Mouse (Mus musculus) midbrain, embryonic 14.5 days (tissue): ENCODE results near the gene Gm9758. TPM values are rescaled to one million over a fixed set of nuclear protein-coding genes. Genes with fewer than 3 reads are reported as not detected.
A peak's percentile ranks its signal among the peaks of the same experiment; 100 is the strongest.
"Not testable (repeated sequence)": the region's sequence is repeated elsewhere in the genome, so short reads cannot be mapped to it uniquely, and the experiment has no call there.

Experiments
- ATAC-seq: fragments of 200-750 bp; cut with Nextera tagmentation; 2 replicates; pipeline ENCODE4 v1.8.0; 2017; ENCODE audit warnings: moderate number of reproducible peaks, moderate library complexity; ENCODE audit not compliant: low FRiP score, low TSS enrichment
- DNase-seq: peaks from one replicate; pipeline ENCODE4 v3.0.0-alpha.2; 2015
- H3K27ac ChIP-seq: fragments of 300-500 bp; sonication (generic); replicated peaks from 2 replicates; pipeline ENCODE4 v1.5.1; 2014; ENCODE audit warnings: mild to moderate bottlenecking, low read depth, low read length, moderate library complexity
- H3K27me3 ChIP-seq: fragments of 300-500 bp; sonication (generic); 2 replicates; pipeline ENCODE4 v1.6.1; 2014; ENCODE audit warnings: low read length, control low read depth, mixed read lengths; ENCODE audit not compliant: control insufficient read depth, insufficient read depth
- H3K36me3 ChIP-seq: fragments of 300-500 bp; sonication (generic); 2 replicates; pipeline ENCODE4 v1.6.1; 2014; ENCODE audit warnings: low read length, control low read depth; ENCODE audit not compliant: control insufficient read depth, insufficient read depth
- H3K4me1 ChIP-seq: fragments of 300-500 bp; sonication (generic); 2 replicates; pipeline ENCODE4 v1.6.1; 2014; ENCODE audit warnings: mild to moderate bottlenecking, antibody characterized with exemption, low read length, control low read depth; ENCODE audit not compliant: control insufficient read depth, insufficient read depth
- H3K4me2 ChIP-seq: fragments of 300-500 bp; sonication (generic); 2 replicates; pipeline ENCODE4 v1.6.1; 2014; ENCODE audit warnings: mild to moderate bottlenecking, low read length, moderate library complexity
- H3K4me3 ChIP-seq: fragments of 300-500 bp; sonication (generic); replicated peaks from 2 replicates; pipeline ENCODE4 v1.5.1; 2014; ENCODE audit warnings: low read depth, low read length
- H3K9ac ChIP-seq: fragments of 300-500 bp; sonication (generic); replicated peaks from 2 replicates; pipeline ENCODE4 v1.6.1; 2014; ENCODE audit warnings: mild to moderate bottlenecking, low read length, moderate library complexity
- H3K9me3 ChIP-seq: fragments of 300-500 bp; sonication (generic); 2 replicates; pipeline ENCODE4 v1.6.1; 2016; ENCODE audit warnings: low read length, control low read depth, mixed read lengths; ENCODE audit not compliant: control insufficient read depth
- WGBS: fragments of 180-500 bp; shearing (Covaris S2); extraction: QIAGEN DNeasy Blood & Tissue Kit; methylation state at CpG from one replicate; pipeline ENCODE4 v1.1.7; 2014; 5-methylcytosine and 5-hydroxymethylcytosine counted together
- polyA plus RNA-seq: library from polyadenylated mRNA; unstranded; fragments of >200 nt; fragmentation: Nextera tagmentation; extraction: Ambion mirVana; gene quantifications from 2 replicates; pipeline ENCODE4 v1.2.1, GENCODE M21; 2014

The Gm9758 gene
- polyA plus RNA-seq, result not detected in 2 replicates

DNA sequence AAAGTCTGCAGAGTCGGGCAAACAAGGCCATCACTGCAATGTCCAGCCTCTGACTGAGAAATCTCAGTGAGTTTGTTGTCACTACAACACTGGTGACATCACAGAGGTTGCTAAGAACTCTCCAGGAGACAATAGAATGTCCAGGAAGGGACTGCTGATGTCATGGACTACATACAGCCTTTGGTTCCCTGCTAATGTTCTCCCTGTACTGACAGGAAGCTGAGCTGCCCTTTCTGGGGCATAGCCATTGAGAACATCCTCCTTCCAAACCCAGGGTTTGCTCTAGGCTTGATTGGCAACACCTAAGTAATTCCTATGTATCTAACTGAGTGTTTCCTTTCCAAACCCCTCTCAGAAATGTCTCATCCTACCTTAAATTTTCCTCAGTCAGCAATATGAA is at the start of gene Gm9758:
Gene Gm9758 (minus strand): TSS at position 101 of the 400 bp plus-strand sequence.
- not testable (repeated sequence) for DNase-seq, H3K27me3 ChIP-seq, H3K4me2 ChIP-seq, H3K4me1 ChIP-seq, H3K9ac ChIP-seq, H3K36me3 ChIP-seq, H3K27ac ChIP-seq, H3K4me3 ChIP-seq, H3K9me3 ChIP-seq, ATAC-seq
- 33% methylated on average over 1 of the region's 1 CpGs for WGBS

DNA sequence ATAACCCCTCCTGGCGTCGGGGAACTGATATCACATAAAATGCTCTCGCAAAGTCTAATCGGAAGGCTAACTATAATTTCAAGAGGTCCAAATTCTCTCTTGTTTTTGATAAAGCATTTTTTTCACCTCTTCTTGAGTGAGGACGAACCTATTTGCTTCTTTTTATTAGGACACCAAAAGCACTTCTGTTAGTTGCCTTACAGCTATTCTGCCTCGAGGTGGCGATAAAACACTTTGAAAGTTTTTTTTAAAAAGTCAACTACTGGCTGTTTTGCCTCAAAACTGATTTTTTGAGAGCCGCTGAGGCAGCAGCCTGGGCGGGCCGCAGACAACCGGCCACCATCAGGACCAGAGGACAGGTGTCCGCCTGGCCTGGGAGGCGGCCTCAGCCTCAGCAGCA is 49.1 kb upstream of the Gm9758 start:
- H3K9me3 ChIP-seq, result peaks cover 23% of the 10 kb centered on the region
- WGBS, result 81% methylated on average over 13 of the region's 13 CpGs
- DNase-seq, H3K27me3 ChIP-seq, H3K4me3 ChIP-seq, H3K27ac ChIP-seq, ATAC-seq, H3K9ac ChIP-seq, H3K4me2 ChIP-seq, H3K36me3 ChIP-seq, H3K4me1 ChIP-seq: not testable (repeated sequence)

DNA sequence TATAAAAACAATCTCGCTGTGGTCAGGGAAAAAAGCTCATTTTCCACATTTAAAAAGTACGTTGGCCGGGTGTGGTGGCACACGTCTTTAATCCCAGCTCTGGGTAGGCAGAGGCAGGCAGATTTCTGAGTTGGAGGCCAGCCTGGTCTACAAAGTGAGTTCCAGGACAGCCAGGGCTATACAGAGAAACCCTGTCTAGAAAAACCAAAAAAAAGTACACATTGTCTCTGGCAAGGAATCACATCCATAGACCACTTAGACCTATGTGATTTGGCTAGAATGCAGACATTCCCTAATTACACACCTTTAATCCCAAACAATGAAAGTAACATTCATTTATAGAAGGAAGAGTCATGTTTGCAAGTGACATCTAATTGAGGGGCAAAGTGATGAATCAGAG is 46.8 kb upstream of the Gm9758 start:
- not testable (repeated sequence) for H3K4me2 ChIP-seq, H3K36me3 ChIP-seq, H3K27me3 ChIP-seq, H3K4me1 ChIP-seq, H3K9ac ChIP-seq, H3K27ac ChIP-seq, H3K4me3 ChIP-seq, DNase-seq
- 81% methylated on average over 4 of the region's 4 CpGs for WGBS
- peaks cover 27% of the 10 kb centered on the region for H3K9me3 ChIP-seq
- ATAC-seq, result peak; percentile 67; the same call in 1 of the 2 replicates

DNA sequence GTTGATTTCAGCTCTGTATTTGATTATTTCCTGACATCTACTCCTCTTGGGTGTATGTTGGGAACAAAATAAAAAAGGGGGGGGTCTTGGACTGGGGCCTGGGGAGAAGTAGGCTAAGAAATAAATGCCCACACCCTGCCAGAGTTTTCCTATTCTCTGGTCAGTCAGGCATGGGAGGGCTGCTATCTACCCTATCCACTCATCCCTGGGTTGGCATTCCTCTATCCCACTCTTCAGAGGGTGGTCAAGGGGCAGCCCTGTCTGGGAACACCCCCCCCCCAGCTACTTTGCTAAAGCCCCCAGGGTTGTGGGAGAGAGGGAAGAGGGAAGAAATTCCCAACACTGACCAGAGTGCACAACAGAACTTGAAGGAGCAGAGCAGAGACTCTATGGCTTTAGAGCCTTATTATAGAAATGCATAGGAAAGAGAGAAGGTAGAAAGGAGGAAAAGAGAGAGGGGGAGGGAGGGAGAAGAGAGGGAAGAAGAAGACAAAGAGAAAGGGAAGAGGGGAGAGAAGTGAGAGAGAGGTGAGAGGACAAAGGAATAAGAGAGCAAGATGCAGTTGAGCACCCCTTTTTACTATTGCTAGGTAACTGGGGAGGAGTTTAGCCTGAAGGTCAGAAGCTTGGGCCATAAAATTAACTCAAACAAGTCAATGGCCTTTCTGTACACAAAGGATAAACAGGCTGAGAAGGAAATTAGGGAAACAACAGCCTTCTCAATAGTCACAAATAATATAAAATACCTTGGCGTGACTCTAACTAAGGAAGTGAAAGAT is 41.4 kb upstream of the Gm9758 start:
- not testable (repeated sequence) for H3K36me3 ChIP-seq, H3K4me2 ChIP-seq, H3K4me1 ChIP-seq, H3K27me3 ChIP-seq, H3K9ac ChIP-seq, DNase-seq, H3K27ac ChIP-seq, H3K4me3 ChIP-seq
- peak; percentile 66 for ATAC-seq
- WGBS, result 100% methylated on average over 1 of the region's 1 CpGs
- H3K9me3 ChIP-seq, result peaks cover 30% of the 10 kb centered on the region

DNA sequence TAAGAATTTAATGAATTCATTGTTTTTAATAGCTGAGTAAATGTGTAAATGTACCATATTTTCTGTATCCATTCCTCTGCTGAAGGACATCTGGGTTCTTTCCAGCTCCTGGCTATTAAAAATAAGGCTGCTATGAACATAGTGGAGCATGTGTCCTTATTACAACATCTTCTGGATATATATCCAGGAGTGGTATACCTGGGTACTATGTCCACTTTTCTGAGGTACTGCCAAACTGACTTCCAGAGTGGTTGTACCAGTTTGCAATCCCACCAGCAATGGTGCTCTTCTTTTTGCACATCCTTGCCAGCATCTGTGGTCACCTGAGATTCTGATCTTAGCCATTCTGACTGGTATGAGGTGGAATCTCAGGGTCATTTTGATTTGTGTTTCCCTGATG is 38.9 kb upstream of the Gm9758 start:
- H3K4me1 ChIP-seq, H3K27me3 ChIP-seq, H3K27ac ChIP-seq, H3K4me2 ChIP-seq, H3K9ac ChIP-seq, H3K36me3 ChIP-seq, DNase-seq, H3K4me3 ChIP-seq: not testable (repeated sequence)
- peaks cover 27% of the 10 kb centered on the region for H3K9me3 ChIP-seq
- ATAC-seq, result peak; percentile 59; the same call in 1 of the 2 replicates

DNA sequence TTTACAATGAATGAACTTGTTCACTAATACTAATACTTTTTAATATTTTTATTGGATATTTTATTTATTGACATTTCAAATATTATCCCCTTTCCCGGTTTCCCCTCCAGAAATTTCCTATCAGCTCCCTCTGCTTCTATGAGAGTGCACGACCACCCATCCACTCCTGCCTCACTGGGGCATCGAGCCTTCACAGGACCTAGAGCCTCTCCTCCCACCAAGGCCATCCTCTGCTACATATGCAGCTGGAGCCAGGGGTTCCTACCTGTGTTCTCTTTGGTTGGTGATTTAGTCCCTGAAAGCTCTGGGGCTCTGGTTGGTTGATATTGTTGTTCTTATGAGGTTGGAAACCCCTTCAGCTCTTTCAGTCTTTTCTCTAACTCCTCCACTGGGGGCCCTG is 38.0 kb upstream of the Gm9758 start:
- WGBS, result 67% methylated on average over 3 of the region's 3 CpGs
- not testable (repeated sequence) for H3K27me3 ChIP-seq, H3K36me3 ChIP-seq, ATAC-seq, H3K9ac ChIP-seq, DNase-seq, H3K4me2 ChIP-seq, H3K4me1 ChIP-seq, H3K4me3 ChIP-seq, H3K27ac ChIP-seq
- H3K9me3 ChIP-seq, result peaks cover 28% of the 10 kb centered on the region

DNA sequence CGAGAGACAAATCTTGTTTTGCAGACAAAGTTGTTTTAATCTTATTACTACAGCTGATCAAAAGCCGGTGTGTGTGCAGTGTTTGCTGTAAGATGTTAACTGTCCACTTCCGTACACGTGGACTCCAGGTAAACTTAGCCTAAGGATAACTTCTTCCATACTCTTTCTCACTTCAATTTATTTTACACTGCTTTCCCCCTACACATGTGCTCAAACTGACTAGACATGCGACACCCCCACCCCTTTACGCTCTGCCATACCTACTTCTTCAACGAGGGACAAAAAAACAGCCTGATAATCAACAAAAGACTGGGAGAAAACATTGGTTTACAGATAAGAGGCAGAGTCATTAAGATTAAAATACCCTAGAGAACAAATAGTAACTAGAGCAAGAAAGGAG is 37.1 kb upstream of the Gm9758 start:
- H3K4me3 ChIP-seq, H3K36me3 ChIP-seq, H3K27ac ChIP-seq, H3K9ac ChIP-seq, H3K27me3 ChIP-seq, H3K4me2 ChIP-seq, H3K4me1 ChIP-seq, DNase-seq: not testable (repeated sequence)
- WGBS, result 72% methylated on average over 7 of the region's 7 CpGs
- peak; percentile 75; the same call in 1 of the 2 replicates for ATAC-seq
- peaks cover 29% of the 10 kb centered on the region for H3K9me3 ChIP-seq

DNA sequence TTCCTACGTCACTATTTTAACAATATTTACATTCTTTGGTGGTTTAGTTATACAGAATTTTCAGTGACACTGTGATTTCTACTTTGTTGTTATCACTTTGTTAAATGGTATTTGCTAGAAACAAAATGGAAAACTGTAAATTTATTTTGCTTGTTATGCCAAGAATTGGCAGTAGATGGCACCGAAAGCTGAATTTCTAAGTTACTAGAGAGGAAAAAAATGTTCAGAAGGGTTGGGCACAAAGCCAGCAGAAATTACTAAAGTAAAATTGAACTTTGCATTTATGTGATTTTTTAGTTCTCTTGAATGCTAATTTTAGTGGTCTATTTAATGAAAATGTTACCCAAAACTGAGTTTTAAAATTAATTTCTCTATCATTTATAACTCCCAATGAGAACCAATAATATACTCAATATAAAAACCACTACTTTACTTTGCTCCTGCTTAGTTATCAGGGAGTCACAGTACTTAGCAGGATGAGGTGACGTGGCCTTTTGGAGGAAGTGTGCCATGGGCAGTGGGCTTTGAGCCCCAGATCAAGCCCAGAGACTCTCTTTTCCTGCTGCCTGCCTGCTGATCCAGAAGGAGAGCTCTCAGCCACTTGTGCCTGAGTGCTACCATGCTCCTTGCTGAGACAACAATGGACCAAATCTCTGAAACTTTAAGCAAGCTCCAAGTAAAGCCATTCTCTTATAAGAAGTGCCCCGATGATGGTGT is 32.9 kb upstream of the Gm9758 start:
- not testable (repeated sequence) for H3K27me3 ChIP-seq, H3K4me1 ChIP-seq, H3K4me3 ChIP-seq, DNase-seq, H3K4me2 ChIP-seq, H3K9ac ChIP-seq, H3K36me3 ChIP-seq, H3K27ac ChIP-seq, ATAC-seq
- 56% methylated on average over 4 of the region's 4 CpGs for WGBS
- H3K9me3 ChIP-seq, result peaks cover 17% of the 10 kb centered on the region

DNA sequence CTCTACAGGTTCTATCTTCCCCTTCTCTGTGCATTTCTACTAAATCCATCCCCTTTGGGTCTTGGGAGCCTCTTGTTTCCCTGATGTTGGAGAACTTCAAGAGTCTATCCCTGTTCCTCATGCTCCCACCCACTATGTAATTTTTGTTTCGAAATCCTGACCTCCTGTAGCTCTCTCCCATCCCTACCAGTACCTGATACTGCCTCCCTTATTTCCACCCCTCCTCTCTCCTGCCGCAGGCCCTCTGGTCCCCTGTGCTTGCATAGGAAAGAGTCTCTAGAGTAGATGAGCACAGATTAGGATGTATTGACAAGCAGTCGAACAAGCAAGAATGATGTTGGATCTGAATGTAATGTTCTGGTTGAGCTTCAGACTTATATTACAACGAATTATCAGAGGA is 30.8 kb upstream of the Gm9758 start:
- not testable (repeated sequence) for H3K27me3 ChIP-seq, H3K27ac ChIP-seq, H3K9me3 ChIP-seq, H3K36me3 ChIP-seq, H3K4me2 ChIP-seq, H3K4me3 ChIP-seq, H3K4me1 ChIP-seq, DNase-seq, H3K9ac ChIP-seq
- WGBS, result 66% methylated on average over 4 of the region's 4 CpGs
- ATAC-seq, result peak; percentile 75; the same call in 1 of the 2 replicates
